Mouse (Mus musculus): ENCODE results near the gene B4gat1. TPM values are rescaled to one million over a fixed set of nuclear protein-coding genes. Genes with fewer than 3 reads are reported as not detected.

The B4gat1 gene
- polyA plus RNA-seq, 1 experiment from 2014 or later = 65.1 TPM

DNA sequence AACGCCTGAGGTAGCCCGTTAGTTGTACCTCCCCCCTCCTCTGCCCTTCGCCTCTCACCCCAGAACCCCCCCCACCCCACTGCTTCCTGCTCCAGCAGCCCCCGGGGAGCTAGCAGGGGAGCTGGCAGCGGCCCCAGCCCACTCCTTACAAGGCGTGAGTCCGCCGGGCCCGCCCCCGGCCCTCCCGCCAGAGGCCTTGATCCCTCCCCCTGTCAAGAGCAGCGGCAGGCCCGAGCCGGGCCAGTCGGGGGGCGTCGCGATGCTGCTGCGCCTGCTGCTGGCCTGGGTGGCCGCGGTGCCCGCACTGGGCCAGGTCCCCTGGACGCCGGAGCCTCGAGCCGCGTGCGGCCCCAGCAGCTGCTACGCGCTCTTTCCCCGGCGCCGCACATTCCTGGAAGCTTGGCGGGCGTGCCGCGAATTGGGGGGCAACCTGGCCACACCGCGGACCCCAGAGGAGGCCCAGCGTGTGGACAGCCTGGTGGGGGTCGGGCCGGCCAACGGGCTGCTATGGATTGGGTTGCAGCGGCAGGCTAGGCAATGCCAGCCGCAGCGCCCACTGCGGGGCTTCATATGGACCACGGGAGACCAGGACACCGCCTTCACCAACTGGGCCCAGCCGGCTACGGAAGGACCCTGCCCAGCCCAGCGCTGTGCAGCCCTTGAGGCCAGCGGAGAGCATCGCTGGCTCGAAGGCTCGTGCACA lies 29.4 kb downstream of the B4gat1 start, which contains the start of gene Cd248:
TSS of gene Cd248 (plus strand) at position 212 of the 703 bp plus-strand sequence.
- Histone ChIP-seq H3K9ac (replicated peaks; ENCODE audit: low read length) (peak within 1 kb of the TSS; percentile 78), H3K9me3 (ENCODE audit: low read length) (no peaks in the 10 kb centered on the region), H3K36me3 (ENCODE audit: insufficient read depth, low read length) (no peaks in the 10 kb centered on the region), H3K4me3 (ENCODE audit: low read length) (peak within 1 kb of the TSS; percentile 62), H3K27ac (ENCODE audit: low read length) (peak within 1 kb of the TSS; percentile 94), H3K4me2 (replicated peaks; ENCODE audit: low read depth, low read length) (peak within 1 kb of the TSS; percentile 77), H3K27me3 (ENCODE audit: insufficient read depth, low read length) (peaks cover 20% of the 10 kb centered on the region), H3K4me1 (ENCODE audit: insufficient read depth, low read length) (peaks cover 58% of the 10 kb centered on the region)
- WGBS = 2% methylated on average over 43 of the region's 56 CpGs
- peak; percentile 64 for ATAC-seq (ENCODE audit: low FRiP score, low TSS enrichment)

- peak overlapping the region; percentile 56 for H3K27ac ChIP-seq (ENCODE audit: low read length)
- peak overlapping the region; percentile 62 for H3K4me3 ChIP-seq (ENCODE audit: low read length)
- ATAC-seq (ENCODE audit: low FRiP score, low TSS enrichment) = no peak
- no peaks in the 10 kb centered on the region for H3K9me3 ChIP-seq (ENCODE audit: low read length)
- no peaks in the 10 kb centered on the region for H3K36me3 ChIP-seq (ENCODE audit: insufficient read depth, low read length)
- H3K4me2 ChIP-seq (replicated peaks; ENCODE audit: low read depth, low read length) = peak overlapping the region; percentile 77
- WGBS = 21% methylated on average over 21 of the region's 21 CpGs
- H3K9ac ChIP-seq (replicated peaks; ENCODE audit: low read length) = peak overlapping the region; percentile 78
- H3K4me1 ChIP-seq (ENCODE audit: insufficient read depth, low read length) = peaks cover 58% of the 10 kb centered on the region
- H3K27me3 ChIP-seq (ENCODE audit: insufficient read depth, low read length) = peaks cover 22% of the 10 kb centered on the region
Observed at GRCm38 (mm10) chr19:5068570-5069234, 30.1 kb downstream of the B4gat1 start.

- no peaks in the 10 kb centered on the region for H3K9me3 ChIP-seq (ENCODE audit: low read length)
- peaks cover 22% of the 10 kb centered on the region for H3K27me3 ChIP-seq (ENCODE audit: insufficient read depth, low read length)
- H3K36me3 ChIP-seq (ENCODE audit: insufficient read depth, low read length) = no peaks in the 10 kb centered on the region
- WGBS = 74% methylated on average over 5 of the region's 5 CpGs
- H3K4me1 ChIP-seq (ENCODE audit: insufficient read depth, low read length) = peaks cover 58% of the 10 kb centered on the region
- no peak overlapping the region for H3K27ac ChIP-seq (ENCODE audit: low read length)
- H3K9ac ChIP-seq (replicated peaks; ENCODE audit: low read length) = no peak overlapping the region
- peak overlapping the region; percentile 77 for H3K4me2 ChIP-seq (replicated peaks; ENCODE audit: low read depth, low read length)
- H3K4me3 ChIP-seq (ENCODE audit: low read length) = peak overlapping the region; percentile 62
- ATAC-seq (ENCODE audit: low FRiP score, low TSS enrichment) = no peak
Observed at GRCm38 (mm10) chr19:5069486-5069885, 30.9 kb downstream of the B4gat1 start.

GRCm38 (mm10) chr19:5069978-5070377 lies 31.4 kb downstream of the B4gat1 start:
- no peaks in the 10 kb centered on the region for H3K36me3 ChIP-seq (ENCODE audit: insufficient read depth, low read length)
- H3K9ac ChIP-seq (replicated peaks; ENCODE audit: low read length) = peak overlapping the region; percentile 42
- 80% methylated on average over 7 of the region's 7 CpGs for WGBS
- peaks cover 22% of the 10 kb centered on the region for H3K27me3 ChIP-seq (ENCODE audit: insufficient read depth, low read length)
- no peaks in the 10 kb centered on the region for H3K9me3 ChIP-seq (ENCODE audit: low read length)
- peak overlapping the region; percentile 77 for H3K4me2 ChIP-seq (replicated peaks; ENCODE audit: low read depth, low read length)
- H3K4me1 ChIP-seq (ENCODE audit: insufficient read depth, low read length) = peaks cover 55% of the 10 kb centered on the region
- H3K27ac ChIP-seq (ENCODE audit: low read length) = 0 out of 2 replicates have a peak overlapping the region, but pooled peaks have one; percentile 54
- peak overlapping the region; percentile 62 for H3K4me3 ChIP-seq (ENCODE audit: low read length)
- ATAC-seq (ENCODE audit: low FRiP score, low TSS enrichment) = no peak

DNA sequence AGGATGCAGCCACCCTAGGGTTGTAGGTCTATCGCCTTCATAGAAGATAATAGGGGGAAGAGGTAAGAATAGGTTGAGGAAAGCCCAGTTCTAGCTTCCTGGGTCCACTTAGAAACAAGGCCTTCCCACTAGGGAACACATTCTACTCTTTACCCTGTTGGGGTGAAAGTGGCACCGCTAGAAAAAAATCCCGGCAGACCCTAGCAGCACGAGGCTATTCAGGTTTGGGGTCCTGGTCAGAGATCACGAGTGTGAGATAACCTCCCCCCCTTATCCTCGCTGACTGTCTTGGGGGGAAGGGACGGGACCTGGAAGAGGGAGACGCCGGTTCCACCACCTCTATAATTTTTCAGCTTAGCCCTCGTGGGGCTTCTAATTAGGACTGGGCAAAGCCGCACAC lies 32.5 kb downstream of the B4gat1 start:
- Histone ChIP-seq H3K27ac (ENCODE audit: low read length) (peak overlapping the region; percentile 86), H3K4me1 (ENCODE audit: insufficient read depth, low read length) (peaks cover 52% of the 10 kb centered on the region)

DNA sequence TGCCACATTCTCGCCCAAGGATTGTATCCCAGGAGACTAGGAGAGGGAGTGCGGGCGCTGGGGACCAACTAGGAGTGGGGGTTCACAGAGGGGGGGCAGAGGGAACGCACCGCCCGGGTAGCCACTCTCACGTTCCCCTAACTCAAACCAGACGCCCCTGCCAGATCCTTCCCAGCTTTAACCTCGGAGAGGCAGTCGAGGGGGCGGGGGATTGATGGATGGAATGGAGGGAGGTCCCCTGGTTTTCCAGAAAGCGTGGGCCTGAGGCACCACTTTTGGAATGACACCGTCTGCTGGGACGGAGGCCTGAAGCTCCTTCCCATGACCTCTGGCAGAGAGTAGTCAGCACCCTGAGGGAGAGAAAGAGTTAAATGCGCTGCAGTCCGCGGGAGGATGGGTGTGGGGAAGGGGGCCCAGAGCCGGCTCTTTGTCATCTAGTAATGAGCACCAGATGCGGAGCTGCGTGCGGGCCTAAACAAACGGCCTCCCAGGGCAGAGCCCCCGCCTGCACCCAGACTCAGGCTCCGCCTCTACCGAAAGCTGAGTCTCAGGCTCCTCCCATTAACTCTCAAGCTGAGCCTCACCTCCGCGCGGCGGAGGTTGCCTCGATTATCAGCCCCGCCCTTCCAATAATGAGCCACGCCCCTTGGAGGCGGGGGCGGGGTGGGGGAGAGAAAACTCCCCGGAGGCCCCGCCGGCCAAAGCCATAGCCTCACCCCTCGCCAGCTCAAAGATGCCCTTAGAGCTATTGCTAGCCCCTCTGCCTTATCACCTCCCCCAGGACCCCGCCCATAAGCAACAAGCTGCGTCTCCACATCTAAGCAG lies 33.1 kb downstream of the B4gat1 start:
- Histone ChIP-seq H3K4me2 (replicated peaks; ENCODE audit: low read depth, low read length) (peak overlapping the region; percentile 77), H3K9ac (replicated peaks; ENCODE audit: low read length) (peak overlapping the region; percentile 61), H3K9me3 (ENCODE audit: low read length) (no peaks in the 10 kb centered on the region), H3K36me3 (ENCODE audit: insufficient read depth, low read length) (no peaks in the 10 kb centered on the region), H3K4me1 (ENCODE audit: insufficient read depth, low read length) (peaks cover 51% of the 10 kb centered on the region), H3K27ac (ENCODE audit: low read length) (peak overlapping the region; percentile 88), H3K27me3 (ENCODE audit: insufficient read depth, low read length) (peaks cover 22% of the 10 kb centered on the region), H3K4me3 (ENCODE audit: low read length) (peak overlapping the region; percentile 62)
- ATAC-seq (ENCODE audit: low FRiP score, low TSS enrichment) = peak; percentile 77
- WGBS = under 1% methylated on average over 39 of the region's 40 CpGs

More for the DNA sequence above, 32.5 kb downstream of the B4gat1 start:
- ATAC-seq (ENCODE audit: low FRiP score, low TSS enrichment) = no peak
- Histone ChIP-seq H3K36me3 (ENCODE audit: insufficient read depth, low read length) (no peaks in the 10 kb centered on the region), H3K9me3 (ENCODE audit: low read length) (no peaks in the 10 kb centered on the region), H3K4me3 (ENCODE audit: low read length) (peak overlapping the region; percentile 62), H3K27me3 (ENCODE audit: insufficient read depth, low read length) (peaks cover 22% of the 10 kb centered on the region), H3K4me2 (replicated peaks; ENCODE audit: low read depth, low read length) (peak overlapping the region; percentile 77), H3K9ac (replicated peaks; ENCODE audit: low read length) (peak overlapping the region; percentile 61)
- 11% methylated on average over 11 of the region's 11 CpGs for WGBS

GRCm38 (mm10) chr19:5072389-5073019 lies 33.9 kb downstream of the B4gat1 start:
- H3K9me3 ChIP-seq (ENCODE audit: low read length) = no peaks in the 10 kb centered on the region
- H3K27me3 ChIP-seq (ENCODE audit: insufficient read depth, low read length) = peaks cover 18% of the 10 kb centered on the region
- 2% methylated on average over 20 of the region's 20 CpGs for WGBS
- H3K27ac ChIP-seq (ENCODE audit: low read length) = peak overlapping the region; percentile 88
- peaks cover 44% of the 10 kb centered on the region for H3K4me1 ChIP-seq (ENCODE audit: insufficient read depth, low read length)
- H3K4me2 ChIP-seq (replicated peaks; ENCODE audit: low read depth, low read length) = peak overlapping the region; percentile 77
- peak; percentile 21 for ATAC-seq (ENCODE audit: low FRiP score, low TSS enrichment)
- H3K36me3 ChIP-seq (ENCODE audit: insufficient read depth, low read length) = no peaks in the 10 kb centered on the region
- H3K4me3 ChIP-seq (ENCODE audit: low read length) = peak overlapping the region; percentile 62
- H3K9ac ChIP-seq (replicated peaks; ENCODE audit: low read length) = peak overlapping the region; percentile 61

DNA sequence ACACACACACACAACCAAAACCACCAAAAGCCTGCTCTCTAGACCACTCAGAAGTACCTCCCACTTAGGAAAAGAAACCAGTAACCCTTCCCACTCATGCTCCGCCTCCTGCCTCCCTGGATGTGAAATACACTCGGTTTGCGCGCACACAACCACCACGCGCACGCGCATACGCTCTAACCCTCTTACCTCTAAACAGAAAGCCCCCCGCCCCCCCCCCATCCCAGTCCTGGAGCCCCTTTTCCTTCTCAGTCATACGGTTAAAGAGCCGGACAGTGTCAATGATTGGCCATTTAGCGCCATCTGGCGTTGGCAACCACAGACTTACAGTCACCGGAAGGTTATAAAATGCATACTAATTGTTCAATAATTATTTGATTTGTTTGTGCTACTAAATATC lies 34.4 kb downstream of the B4gat1 start:
- Histone ChIP-seq H3K27ac (ENCODE audit: low read length) (peak overlapping the region; percentile 88), H3K9me3 (ENCODE audit: low read length) (no peaks in the 10 kb centered on the region), H3K36me3 (ENCODE audit: insufficient read depth, low read length) (no peaks in the 10 kb centered on the region), H3K9ac (replicated peaks; ENCODE audit: low read length) (no peak overlapping the region), H3K4me3 (ENCODE audit: low read length) (peak overlapping the region; percentile 62), H3K4me1 (ENCODE audit: insufficient read depth, low read length) (peaks cover 38% of the 10 kb centered on the region), H3K27me3 (ENCODE audit: insufficient read depth, low read length) (peaks cover 17% of the 10 kb centered on the region), H3K4me2 (replicated peaks; ENCODE audit: low read depth, low read length) (peak overlapping the region; percentile 77)
- WGBS = 2% methylated on average over 15 of the region's 15 CpGs
- no peak for ATAC-seq (ENCODE audit: low FRiP score, low TSS enrichment)

DNA sequence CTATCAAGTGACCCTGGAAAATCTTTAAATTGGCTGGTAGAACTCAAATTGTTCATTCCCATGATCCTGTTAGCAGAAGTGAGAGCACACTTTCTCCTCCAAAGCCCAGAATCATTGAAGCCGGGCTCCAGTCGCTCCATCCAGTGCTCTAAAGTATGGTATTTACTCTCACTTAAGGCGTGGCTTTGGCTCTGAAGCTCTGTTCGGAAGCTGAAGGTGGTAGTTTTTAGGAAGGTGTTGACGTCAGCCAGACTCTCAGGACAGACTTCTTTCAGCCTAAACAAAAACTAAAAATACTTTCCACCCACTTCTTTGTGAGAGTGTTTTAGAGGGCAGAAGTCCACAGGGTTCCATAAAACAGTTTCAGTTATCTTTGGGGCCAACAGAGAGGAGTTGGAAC lies 34.9 kb downstream of the B4gat1 start:
- H3K9ac ChIP-seq (replicated peaks; ENCODE audit: low read length) = no peak overlapping the region
- WGBS = 34% methylated on average over 5 of the region's 5 CpGs
- ATAC-seq (ENCODE audit: low FRiP score, low TSS enrichment) = no peak
- no peak overlapping the region for H3K4me3 ChIP-seq (ENCODE audit: low read length)
- H3K4me2 ChIP-seq (replicated peaks; ENCODE audit: low read depth, low read length) = peak overlapping the region; percentile 77; the same call in 1 of the 2 replicates
- H3K36me3 ChIP-seq (ENCODE audit: insufficient read depth, low read length) = no peaks in the 10 kb centered on the region
- H3K9me3 ChIP-seq (ENCODE audit: low read length) = no peaks in the 10 kb centered on the region
- peaks cover 34% of the 10 kb centered on the region for H3K4me1 ChIP-seq (ENCODE audit: insufficient read depth, low read length)
- peaks cover 14% of the 10 kb centered on the region for H3K27me3 ChIP-seq (ENCODE audit: insufficient read depth, low read length)
- H3K27ac ChIP-seq (ENCODE audit: low read length) = no peak overlapping the region
